Mouse (Mus musculus): Measurements from ENCODE around the gene Vdac1. TPM values are rescaled to one million over a fixed set of nuclear protein-coding genes. Genes with fewer than 3 reads are reported as not detected.

The Vdac1 gene
- total and polyA plus RNA-seq, 2 experiments from 2014 or later, result 330 to 401 TPM

DNA sequence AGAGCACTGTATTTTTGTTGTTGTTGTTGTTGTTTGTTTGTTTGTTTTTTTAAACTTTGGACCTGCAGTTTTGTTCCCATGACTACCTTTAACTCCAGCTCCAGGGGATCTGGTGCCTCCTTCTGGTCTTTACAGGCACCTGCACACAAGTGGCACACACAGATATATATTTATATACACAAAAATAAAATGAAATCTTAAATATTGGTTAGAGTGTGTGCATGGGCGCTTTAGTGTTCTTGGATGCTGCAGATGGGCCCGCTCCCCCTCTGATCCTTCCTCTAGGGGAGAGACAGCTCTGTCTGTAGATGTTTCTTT lies 9.4 kb downstream of the Vdac1 start:
- 97% methylated on average over 2 of the region's 2 CpGs for WGBS
- Histone ChIP-seq H3K27ac (ENCODE audit: low read depth, low read length) (peak overlapping the region; percentile 42; the same call in 1 of the 2 replicates), H3K36me3 (ENCODE audit: insufficient read depth) (peaks cover 10% of the 10 kb centered on the region; the same call in 1 of the 2 replicates), H3K9ac (no peak overlapping the region), H3K27me3 (ENCODE audit: insufficient read depth, low read length) (no peaks in the 10 kb centered on the region), H3K4me2 (ENCODE audit: low read depth) (no peak overlapping the region), H3K9me3 (ENCODE audit: low read length) (no peaks in the 10 kb centered on the region), H3K4me3 (ENCODE audit: low read depth, low read length) (no peak overlapping the region), H3K4me1 (ENCODE audit: insufficient read depth) (0 out of 2 replicates have a peak, but pooled peaks cover 3% of the 10 kb centered on the region)
- ATAC-seq (no peak), DNase-seq (no peak)
- TF ChIP-seq CTCF (IDR thresholded peaks at IDR 0.05; ENCODE audit: low read depth), result 0 out of 2 replicates have a peak, but pooled peaks have one; percentile 11

DNA sequence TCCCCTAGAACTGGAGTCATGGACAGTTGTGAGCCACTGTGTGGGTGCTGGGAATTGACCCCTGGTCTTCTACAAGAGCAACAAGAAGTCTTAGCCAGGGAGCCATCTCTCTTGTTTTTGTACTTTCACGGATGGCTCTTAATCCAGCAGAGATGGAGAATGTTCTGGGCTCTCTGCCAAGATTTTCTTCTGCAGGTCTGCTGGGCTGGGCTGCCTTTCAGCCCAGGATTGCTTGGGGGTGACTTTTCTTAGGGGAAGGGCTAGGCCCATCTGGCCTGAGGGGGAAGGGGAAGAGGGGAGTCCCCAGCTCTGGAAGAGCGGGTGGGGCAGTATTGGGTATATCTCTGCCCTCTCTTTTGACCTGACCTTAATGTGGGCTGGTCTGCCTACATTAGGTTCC lies 9.9 kb downstream of the Vdac1 start:
- Histone ChIP-seq H3K9ac (no peak overlapping the region), H3K27me3 (ENCODE audit: insufficient read depth, low read length) (no peaks in the 10 kb centered on the region), H3K36me3 (ENCODE audit: insufficient read depth) (peaks cover 14% of the 10 kb centered on the region), H3K4me1 (ENCODE audit: insufficient read depth) (0 out of 2 replicates have a peak, but pooled peaks cover 3% of the 10 kb centered on the region), H3K4me2 (ENCODE audit: low read depth) (no peak overlapping the region), H3K27ac (ENCODE audit: low read depth, low read length) (peak overlapping the region; percentile 42; the same call in 1 of the 2 replicates), H3K4me3 (ENCODE audit: low read depth, low read length) (no peak overlapping the region), H3K9me3 (ENCODE audit: low read length) (no peaks in the 10 kb centered on the region)
- ATAC-seq, result no peak
- peak; percentile 36 for DNase-seq
- 36% methylated on average over 2 of the region's 2 CpGs for WGBS
- TF ChIP-seq CTCF (IDR thresholded peaks at IDR 0.05; ENCODE audit: low read depth), result no peak

DNA sequence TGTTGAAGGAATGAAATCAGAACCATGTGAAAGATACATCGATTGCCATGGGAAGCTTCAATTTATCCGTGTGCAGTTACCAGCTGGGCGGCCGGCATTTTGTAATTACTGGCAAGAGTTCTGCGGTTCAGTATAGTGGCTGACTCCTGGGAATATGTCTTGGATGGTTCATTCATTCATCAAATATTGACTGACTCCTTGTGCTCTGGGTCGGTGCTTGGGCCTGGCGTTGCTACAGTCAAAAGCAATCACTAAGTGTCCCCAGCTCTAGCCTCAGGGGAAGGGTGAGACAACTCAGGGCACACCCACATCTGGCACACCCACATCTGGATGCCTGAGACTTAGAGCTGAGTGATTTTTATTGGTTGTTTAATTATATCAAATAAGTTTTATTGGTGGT lies 13.2 kb downstream of the Vdac1 start:
- Histone ChIP-seq H3K4me2 (ENCODE audit: low read depth) (no peak overlapping the region), H3K9me3 (ENCODE audit: low read length) (no peaks in the 10 kb centered on the region), H3K4me3 (ENCODE audit: low read depth, low read length) (no peak overlapping the region), H3K4me1 (ENCODE audit: insufficient read depth) (0 out of 2 replicates have a peak, but pooled peaks cover 3% of the 10 kb centered on the region), H3K9ac (no peak overlapping the region), H3K27ac (ENCODE audit: low read depth, low read length) (no peak overlapping the region), H3K36me3 (ENCODE audit: insufficient read depth) (peaks cover 42% of the 10 kb centered on the region), H3K27me3 (ENCODE audit: insufficient read depth, low read length) (no peaks in the 10 kb centered on the region)
- no peak for TF ChIP-seq CTCF (IDR thresholded peaks at IDR 0.05; ENCODE audit: low read depth)
- no peak for DNase-seq
- no peak for ATAC-seq
- 84% methylated on average over 7 of the region's 7 CpGs for WGBS

DNA sequence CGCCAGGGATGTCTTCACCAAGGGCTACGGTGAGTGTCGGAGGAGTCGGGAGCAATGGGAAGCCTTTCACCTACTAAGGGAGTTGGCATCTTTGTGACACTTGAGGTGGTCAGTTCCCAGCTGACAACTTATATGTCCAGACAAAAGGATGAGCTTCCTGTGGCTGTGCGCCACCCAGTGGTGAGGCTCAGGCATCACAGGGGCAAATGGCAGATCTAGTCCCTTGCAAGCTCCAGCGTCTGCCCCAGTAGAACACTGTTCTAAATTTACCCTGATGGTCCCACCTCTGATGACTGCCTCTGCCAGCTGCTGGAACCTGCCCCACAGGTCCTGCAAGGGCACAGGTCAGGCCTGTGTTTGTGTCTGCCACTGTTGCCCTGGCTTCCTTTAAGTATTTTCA lies 13.7 kb downstream of the Vdac1 start:
- WGBS, result 68% methylated on average over 6 of the region's 6 CpGs
- 0 out of 2 replicates have a peak, but pooled peaks cover 3% of the 10 kb centered on the region for H3K4me1 ChIP-seq (ENCODE audit: insufficient read depth)
- ATAC-seq (no peak), DNase-seq (peak; percentile 37)
- H3K27ac ChIP-seq (ENCODE audit: low read depth, low read length), result no peak overlapping the region
- no peak overlapping the region for H3K4me3 ChIP-seq (ENCODE audit: low read depth, low read length)
- H3K4me2 ChIP-seq (ENCODE audit: low read depth), result no peak overlapping the region
- no peak overlapping the region for H3K9ac ChIP-seq
- no peaks in the 10 kb centered on the region for H3K27me3 ChIP-seq (ENCODE audit: insufficient read depth, low read length)
- H3K9me3 ChIP-seq (ENCODE audit: low read length), result no peaks in the 10 kb centered on the region
- H3K36me3 ChIP-seq (ENCODE audit: insufficient read depth), result peaks cover 47% of the 10 kb centered on the region
- TF ChIP-seq CTCF (IDR thresholded peaks at IDR 0.05; ENCODE audit: low read depth), result peak; percentile 81

DNA sequence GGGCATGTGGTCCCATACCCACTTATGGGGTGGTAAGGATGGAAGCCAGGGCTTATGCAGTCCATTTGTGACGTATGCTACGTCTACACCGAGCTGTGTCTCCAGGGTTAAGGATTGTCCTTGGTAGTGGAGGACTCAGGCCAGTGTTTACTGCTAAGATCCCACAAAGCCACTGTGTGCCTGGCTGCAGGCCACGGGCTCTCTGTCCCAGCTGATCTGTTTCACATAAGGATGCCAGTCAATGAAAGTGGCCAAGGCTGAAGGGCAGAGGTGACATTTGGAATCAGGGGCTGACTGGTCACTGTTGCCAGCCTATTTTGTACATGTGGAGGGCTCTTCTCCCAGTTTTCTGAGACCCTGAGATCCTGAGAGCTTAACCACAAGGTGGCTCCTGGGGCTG lies 16.9 kb downstream of the Vdac1 start:
- no peaks in the 10 kb centered on the region for H3K27me3 ChIP-seq (ENCODE audit: insufficient read depth, low read length)
- no peaks in the 10 kb centered on the region for H3K4me1 ChIP-seq (ENCODE audit: insufficient read depth)
- DNase-seq (no peak), ATAC-seq (no peak)
- H3K4me2 ChIP-seq (ENCODE audit: low read depth), result no peak overlapping the region
- peaks cover 75% of the 10 kb centered on the region for H3K36me3 ChIP-seq (ENCODE audit: insufficient read depth)
- H3K27ac ChIP-seq (ENCODE audit: low read depth, low read length), result no peak overlapping the region
- no peak overlapping the region for H3K4me3 ChIP-seq (ENCODE audit: low read depth, low read length)
- no peak for TF ChIP-seq CTCF (IDR thresholded peaks at IDR 0.05; ENCODE audit: low read depth)
- 87% methylated on average over 4 of the region's 4 CpGs for WGBS
- H3K9ac ChIP-seq, result no peak overlapping the region
- no peaks in the 10 kb centered on the region for H3K9me3 ChIP-seq (ENCODE audit: low read length)

DNA sequence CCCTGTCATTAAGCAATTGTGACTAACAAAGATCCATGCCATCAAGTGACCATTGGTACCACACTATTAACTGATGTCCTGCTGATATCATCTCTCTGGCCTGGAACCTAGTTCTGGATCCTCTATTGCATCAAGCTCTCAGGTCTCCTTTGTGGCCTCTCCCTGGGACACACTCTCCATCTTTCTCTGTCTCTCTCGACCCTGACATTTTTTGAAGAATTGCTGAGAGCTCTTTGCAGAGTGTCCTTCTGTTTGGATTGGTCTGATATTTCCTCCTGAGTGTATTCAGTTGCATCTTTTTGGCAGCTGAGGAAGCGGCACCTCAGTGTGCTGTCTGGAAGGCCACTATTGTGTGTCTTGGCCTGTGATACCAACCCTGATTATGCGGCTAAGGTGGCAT lies 18.6 kb downstream of the Vdac1 start:
- H3K9me3 ChIP-seq (ENCODE audit: low read length), result no peaks in the 10 kb centered on the region
- H3K9ac ChIP-seq, result no peak overlapping the region
- TF ChIP-seq CTCF (IDR thresholded peaks at IDR 0.05; ENCODE audit: low read depth), result no peak
- H3K4me1 ChIP-seq (ENCODE audit: insufficient read depth), result no peaks in the 10 kb centered on the region
- H3K27ac ChIP-seq (ENCODE audit: low read depth, low read length), result no peak overlapping the region
- H3K4me2 ChIP-seq (ENCODE audit: low read depth), result no peak overlapping the region
- DNase-seq (no peak), ATAC-seq (no peak)
- peaks cover 88% of the 10 kb centered on the region for H3K36me3 ChIP-seq (ENCODE audit: insufficient read depth)
- H3K4me3 ChIP-seq (ENCODE audit: low read depth, low read length), result no peak overlapping the region
- 90% methylated on average over 3 of the region's 3 CpGs for WGBS
- no peaks in the 10 kb centered on the region for H3K27me3 ChIP-seq (ENCODE audit: insufficient read depth, low read length)

DNA sequence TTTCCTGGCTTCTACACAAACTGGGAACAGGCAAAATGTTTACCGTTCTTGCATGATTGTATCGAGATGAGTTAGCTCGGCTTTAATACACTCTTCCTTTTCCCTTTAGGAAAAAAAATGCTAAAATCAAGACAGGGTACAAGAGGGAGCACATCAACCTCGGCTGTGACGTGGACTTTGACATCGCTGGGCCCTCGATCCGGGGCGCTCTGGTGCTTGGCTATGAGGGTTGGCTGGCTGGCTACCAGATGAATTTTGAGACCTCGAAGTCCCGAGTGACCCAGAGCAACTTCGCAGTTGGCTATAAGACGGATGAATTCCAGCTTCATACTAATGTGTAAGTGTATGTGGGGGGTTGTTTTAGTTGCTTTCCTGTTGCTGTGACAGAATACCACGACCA lies 23.1 kb downstream of the Vdac1 start:
- H3K4me3 ChIP-seq (ENCODE audit: low read depth, low read length), result no peak overlapping the region
- H3K4me2 ChIP-seq (ENCODE audit: low read depth), result no peak overlapping the region
- no peaks in the 10 kb centered on the region for H3K27me3 ChIP-seq (ENCODE audit: insufficient read depth, low read length)
- H3K36me3 ChIP-seq (ENCODE audit: insufficient read depth), result peaks cover 85% of the 10 kb centered on the region
- TF ChIP-seq CTCF (IDR thresholded peaks at IDR 0.05; ENCODE audit: low read depth), result no peak
- WGBS, result 95% methylated on average over 14 of the region's 14 CpGs
- no peak for DNase-seq
- no peak overlapping the region for H3K9ac ChIP-seq
- H3K27ac ChIP-seq (ENCODE audit: low read depth, low read length), result no peak overlapping the region
- H3K9me3 ChIP-seq (ENCODE audit: low read length), result no peaks in the 10 kb centered on the region
- no peaks in the 10 kb centered on the region for H3K4me1 ChIP-seq (ENCODE audit: insufficient read depth)
- ATAC-seq, result no peak

Data from forebrain, postnatal 0 days (tissue).